Mouse (Mus musculus) brain, embryonic 14.5 days (tissue): ENCODE data around the gene Ephb2.

Experiments used
- CTCF ChIP-seq: fragments of 200-500 bp; IDR thresholded peaks from 2 replicates; pipeline ENCODE4 v1.5.1; 2012; ENCODE audit warnings: inconsistent platforms, mild to moderate bottlenecking, moderate library complexity, borderline replicate concordance; ENCODE audit not compliant: insufficient read depth, insufficient read length; ENCODE audit errors: extremely low read depth
- POLR2A ChIP-seq: fragments of 200-500 bp; IDR thresholded peaks from 2 replicates; pipeline ENCODE4 v1.6.1; 2012; ENCODE audit warnings: mild to moderate bottlenecking, inconsistent platforms, borderline replicate concordance; ENCODE audit not compliant: poor library complexity, insufficient read depth, insufficient read length, severe bottlenecking; ENCODE audit errors: extremely low read depth

DNA sequence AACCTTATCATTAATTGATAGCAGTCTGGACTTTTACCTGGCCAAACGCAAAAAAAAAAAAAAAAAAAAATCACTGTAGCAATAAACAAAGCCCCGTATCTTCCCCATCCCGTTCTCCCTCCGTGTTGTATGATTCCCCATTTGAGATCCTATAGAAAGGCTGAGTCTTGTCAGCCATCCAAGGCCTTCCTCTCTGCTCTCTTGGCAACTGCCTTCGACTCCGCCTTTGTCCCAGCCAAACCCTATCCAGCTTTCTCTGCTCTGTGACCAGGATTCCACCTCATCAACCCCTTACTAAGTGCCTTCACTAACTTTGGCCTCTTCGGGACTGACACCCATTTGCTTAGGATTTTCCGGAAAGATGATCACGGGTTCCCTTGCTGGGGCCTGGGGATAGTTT lies 2.2 kb upstream of the Ephb2 start:
- TF ChIP-seq CTCF: no peak
- TF ChIP-seq POLR2A: no peak
